Mouse (Mus musculus) T-cell, adult 2 months (primary cell): Measurements from ENCODE around the gene Gpx3.
"Not testable (repeated sequence)": the region's sequence is repeated elsewhere in the genome, so short reads cannot be mapped to it uniquely, and the experiment has no call there.

ENCODE experiments used
- DNase-seq: peaks from one replicate; pipeline ENCODE4 v3.0.0; 2022; ENCODE audit warnings: low spot score

Gpx3 gene

DNA sequence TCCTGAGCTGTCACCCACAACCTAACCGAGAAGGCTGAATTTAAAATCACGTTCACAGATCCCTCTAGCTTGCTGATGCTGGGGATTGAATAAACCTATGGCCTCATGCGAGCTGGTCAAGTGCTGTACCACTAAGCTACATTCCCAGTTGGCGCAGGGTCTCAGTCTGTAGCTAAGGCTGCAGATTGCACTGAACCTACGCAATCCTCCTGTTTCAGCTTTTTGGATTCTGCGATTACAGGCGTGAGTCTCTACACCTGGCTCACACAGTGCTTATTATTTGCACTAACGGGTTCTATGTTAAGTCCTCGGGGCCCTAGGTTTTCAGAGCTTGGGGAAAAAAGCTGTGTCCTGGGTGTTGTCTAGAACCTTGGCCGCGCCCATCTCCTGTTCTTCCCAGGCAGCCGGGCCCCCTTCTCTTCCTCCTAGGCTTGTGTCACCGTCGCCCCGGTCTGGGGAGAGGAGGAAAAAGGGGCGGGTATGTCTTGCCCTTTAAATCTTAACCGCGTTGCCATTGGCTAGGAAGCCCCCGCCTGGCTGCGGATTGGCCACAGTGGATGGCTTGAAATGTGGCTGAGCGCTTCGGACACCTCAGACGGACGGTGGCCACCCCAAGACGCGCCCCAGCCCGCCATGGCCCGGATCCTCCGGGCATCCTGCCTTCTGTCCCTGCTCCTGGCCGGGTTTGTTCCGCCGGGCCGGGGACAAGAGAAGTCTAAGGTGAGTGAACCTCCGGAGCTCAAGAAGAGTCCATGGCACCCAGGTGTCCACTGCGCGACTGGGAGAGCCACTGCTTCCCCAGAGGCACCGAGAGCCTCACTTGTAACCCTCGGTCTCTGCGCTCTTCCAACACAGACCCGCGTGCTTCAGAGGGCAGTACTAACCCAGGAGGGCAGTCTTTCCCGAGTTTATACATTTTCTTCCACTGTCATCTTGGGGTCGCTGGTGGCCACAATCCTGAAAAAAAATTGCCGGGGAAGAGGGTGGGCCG lies at the start of gene Gpx3:
Gene Gpx3 (plus strand): TSS at position 121 of the 991 bp plus-strand sequence.
- DNase-seq: no peak

DNA sequence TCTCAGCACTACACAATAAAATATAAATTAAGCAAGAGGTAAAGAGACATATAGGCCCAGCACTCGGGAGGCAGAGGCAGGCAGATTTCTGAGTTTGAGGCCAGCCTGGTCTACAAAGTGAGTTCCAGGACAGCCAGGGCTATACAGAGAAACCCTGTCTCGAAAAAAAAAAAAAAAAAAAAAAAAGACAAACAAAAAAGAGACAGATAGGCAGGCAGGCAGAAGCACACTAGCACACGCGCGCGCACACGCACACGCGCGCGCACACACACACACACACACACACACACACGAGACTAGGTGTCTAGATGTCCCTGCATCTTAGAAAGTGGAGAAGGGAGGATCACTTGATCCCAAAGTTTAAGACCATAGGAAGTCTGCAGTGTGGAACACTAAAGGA lies 43.4 kb upstream of the Gpx3 start:
- not testable (repeated sequence) for DNase-seq

DNA sequence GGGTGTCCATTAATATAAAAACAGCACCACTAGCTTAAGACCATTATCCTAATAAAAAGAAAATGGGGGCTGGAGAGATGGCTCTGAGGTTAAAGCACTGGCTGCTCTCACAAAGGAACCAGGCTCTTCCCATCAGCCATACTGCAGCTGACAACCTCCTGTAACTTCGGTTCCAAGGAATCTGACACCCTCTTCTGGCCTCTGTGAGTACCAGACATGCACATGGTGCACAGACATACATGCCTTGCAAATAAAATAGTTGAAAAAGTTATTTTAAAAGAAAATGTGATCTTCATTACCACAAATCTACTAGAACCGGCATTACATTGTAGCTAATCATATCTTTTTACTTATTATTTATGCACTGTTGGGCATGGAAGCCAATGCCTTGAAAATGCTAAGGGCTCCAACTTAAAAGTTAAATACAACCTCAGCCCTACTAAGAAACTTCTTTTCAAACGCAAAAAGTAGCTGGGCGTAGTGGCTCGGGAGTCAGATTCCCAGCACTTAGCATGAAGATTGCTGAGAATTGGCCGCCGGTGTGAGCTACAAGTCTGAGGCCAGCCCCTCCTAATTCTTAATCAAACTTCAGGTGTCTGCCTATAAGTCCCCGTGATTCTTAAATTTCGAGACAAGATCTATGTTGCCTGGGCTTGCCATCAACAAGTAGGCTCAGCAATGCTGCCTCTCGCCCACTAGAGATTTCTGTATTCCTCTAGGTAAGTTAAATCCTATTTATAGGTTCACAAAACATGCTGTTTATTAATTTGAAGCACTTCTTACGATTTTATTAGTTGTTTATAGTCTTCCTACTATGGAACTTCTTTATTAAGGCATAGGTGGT lies 42.7 kb upstream of the Gpx3 start:
- peak; percentile 45 for DNase-seq

DNA sequence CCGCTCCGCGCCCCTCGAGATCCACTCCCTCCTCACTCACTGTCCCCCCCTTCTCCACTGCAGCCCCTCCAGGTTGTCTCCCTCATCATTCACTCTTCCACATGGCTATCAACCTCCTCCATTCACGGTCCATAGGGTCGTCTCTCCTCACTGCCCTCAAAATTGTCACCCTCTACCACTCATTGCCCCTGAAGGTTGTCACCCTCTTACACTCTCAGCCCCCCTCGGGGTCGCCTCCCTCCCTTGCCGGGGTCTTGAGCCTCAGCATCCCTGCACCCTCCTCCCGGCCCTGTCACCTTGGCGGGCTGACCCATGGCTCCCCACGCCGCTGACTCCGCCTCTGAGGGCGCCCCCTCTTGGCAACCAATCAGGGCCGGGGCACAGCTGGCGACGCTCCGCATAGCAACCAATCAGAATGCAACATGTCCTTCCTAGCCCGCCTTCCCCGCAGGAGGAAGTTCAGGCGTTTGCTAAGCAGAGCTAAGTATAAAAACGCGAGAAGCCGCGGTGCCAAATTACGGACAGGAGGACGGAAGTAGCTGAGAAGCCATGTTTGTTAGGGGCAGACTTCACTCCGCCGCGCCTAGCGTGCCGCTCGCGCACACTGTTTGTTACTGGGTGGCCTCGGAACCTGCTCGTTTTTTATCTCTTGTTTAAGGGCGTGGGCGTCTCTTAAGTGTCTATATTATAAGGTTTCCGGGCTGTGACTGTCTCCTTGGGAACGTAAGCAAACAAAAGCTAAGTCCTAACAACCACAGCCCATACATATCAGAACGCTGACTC lies 41.8 kb upstream of the Gpx3 start, which contains the start of gene Lyrm7:
Gene Lyrm7 (minus strand): TSS at position 661 of the 783 bp plus-strand sequence.
- DNase-seq: peak; percentile 99

DNA sequence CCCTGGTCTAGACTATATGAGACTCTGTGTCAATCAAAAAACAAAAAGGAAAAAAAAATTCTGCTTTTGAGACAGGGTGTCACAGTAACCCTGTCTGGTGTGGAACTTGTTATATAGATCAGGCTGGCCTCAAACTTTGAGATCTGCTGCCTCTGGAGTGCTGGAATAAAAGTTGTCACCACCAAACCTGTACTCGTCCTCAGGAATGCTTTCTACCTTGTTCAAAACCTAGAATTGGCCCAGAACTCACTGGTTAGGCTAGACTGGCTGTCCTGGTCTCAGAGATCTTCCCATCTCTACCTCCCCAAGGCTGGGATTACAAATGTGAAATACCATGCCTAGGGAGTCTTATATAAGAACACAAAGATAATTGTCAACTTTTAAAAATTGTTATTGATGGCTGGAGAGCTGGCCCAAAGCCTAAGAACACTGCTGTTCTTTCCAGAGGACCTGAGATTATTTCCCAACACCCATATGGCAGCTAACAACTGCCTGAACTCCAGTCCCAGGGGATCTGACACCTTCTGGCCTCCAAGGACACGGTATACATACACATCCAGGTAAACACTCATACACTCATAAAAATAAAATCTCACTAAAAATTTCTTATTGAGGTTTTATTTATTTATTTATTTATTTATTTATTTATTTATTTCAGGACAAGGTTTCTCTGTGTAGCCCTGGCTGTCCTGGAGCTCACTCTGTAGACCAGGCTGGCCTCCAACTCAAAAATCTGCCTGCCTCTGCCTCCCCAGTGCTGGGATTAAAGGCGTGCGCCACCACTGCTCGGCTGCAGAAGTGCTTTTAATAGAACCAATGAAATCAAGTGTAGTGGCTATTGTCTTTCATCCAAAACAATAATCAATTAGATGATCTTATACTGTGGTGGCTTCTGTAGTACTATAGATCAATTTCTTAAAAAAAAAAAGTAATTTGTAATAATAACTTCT lies 40.5 kb upstream of the Gpx3 start:
- DNase-seq: no peak

DNA sequence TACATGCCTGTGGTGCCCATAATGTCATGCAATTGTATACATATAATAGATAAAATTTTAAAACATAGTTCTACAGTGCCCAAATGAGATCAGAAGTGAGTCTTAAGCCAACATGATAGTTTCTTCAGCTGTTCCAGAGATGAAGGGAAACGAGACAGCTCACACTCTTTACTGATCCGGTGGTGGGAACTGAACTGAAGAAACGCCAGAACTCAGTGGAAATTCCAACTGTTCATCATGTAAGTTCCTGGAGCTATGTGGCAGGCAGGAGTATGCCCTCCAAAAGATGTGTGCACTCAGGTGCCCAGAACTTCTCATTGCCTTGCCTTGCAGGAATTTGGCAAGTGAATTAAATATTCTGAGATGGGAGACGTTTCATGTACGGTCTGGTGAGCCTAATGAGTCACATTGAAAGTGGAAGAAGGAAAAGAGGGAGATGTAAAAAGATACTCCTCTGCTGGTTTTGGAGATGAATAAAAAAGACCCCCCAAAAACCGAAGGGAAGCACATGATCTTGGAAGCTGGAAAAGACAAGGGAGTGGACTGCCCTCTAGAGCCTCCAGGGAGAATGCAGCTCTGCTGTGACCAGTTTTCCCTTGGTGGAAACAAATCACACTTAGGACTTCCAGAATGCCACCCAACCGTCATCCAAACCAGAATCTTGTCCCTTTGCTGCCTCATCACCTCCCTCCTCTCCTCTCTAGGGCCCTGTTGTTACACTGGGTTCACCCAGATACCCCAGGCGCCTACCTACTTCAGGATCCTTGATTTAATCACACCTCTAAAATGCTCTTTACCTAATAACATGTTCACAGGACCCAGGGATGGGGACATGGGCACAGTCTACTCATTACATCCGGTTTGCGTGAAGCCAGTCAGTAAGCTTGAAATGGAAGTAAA lies 39.4 kb upstream of the Gpx3 start:
- DNase-seq: peak; percentile 24

DNA sequence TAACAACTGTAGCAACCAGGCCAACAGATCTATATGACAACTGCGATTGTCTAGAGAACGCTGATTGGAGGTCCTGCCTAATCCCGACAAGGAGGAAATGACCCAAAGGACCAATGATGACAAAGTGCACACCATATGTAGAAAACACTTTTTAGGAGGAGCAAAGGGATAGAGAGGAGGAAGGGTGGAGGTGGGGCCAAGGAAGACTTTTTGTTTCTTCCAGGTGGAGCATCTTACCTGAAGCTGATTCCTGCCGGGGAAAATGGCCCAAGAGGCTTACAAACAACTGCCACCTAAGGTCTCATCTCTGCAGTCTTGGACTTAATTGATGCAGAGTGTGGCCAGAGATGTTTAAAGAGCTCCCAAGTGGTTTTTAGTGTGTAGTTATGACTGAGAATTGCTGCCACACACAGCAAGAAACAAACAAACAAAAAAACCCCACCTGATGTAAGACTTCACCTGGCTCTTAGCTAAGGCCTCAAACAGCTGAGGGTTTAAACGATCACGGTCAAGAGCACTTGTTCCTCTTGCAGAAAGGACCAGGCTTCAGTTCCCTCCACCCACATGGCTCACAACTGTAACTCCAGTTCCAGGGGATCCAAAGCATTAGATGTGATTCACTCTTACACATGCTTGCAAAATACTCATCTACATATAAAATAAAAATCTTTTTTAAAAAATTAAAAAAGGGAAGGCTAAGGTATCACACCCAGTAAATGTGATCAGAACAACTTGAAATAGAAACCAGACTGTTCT lies 36.7 kb upstream of the Gpx3 start:
- DNase-seq: no peak

DNA sequence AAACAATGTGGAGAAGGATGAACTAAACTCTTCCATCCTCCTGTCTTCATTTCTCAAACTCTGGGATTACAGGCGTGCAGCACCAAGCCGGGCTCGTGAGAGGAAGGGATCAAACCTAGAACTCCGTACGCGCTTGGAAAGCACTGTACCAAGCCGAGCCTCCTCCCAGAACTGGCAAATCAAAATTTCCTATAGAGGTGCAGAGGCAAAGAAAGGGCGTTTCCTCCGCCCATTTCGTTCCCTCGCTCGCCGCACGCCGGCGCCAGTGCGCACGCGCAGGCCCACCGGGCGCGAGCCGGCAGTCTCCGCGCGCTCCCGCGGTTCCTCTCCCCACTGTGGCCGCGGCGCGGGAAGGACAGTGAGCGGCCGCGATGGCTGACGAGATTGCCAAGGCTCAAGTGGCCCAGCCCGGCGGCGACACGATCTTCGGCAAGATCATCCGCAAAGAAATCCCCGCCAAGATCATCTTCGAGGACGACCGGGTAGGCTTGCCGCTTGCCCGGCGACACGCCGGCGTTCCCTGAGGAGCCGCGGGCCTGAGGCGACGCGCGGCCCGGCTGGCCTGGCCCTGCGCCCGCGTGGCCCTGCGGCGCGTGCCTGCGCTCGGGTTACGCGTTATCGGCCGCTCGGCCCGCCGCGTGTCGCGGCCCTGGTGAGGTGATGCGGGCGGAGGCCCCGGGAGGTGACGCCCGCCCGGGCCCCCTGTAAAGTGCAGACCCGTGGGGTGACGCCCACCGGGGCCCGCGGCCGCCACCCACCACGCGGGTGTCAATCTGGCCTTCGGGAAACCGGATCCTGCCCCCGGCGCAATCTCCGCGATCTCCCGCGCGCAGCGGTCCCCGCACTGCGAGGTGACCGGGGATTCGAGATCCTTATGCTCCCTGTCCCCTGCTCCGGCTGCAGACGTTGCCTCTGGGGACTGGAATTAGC lies 35.9 kb upstream of the Gpx3 start, which contains the start of gene Hint1:
Gene Hint1 (plus strand): TSS at position 265 of the 930 bp plus-strand sequence.
- peak; percentile 88 for DNase-seq

DNA sequence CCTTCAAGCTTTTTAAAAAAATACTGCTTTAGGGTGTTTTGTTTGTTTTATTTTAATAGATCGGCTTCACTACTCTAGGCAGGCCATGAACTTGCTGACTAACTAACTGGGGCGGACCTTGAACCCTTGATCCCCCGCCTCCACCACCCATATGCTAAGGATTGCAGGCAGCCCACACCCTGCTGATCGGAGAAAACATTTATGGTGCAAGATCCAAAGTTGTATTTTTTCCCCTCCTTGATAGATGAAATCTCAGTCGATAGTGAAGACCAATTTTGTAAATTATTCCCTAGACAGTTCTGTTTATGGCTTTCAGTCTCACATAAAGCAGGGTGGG lies 35.2 kb upstream of the Gpx3 start:
- peak; percentile 20 for DNase-seq

DNA sequence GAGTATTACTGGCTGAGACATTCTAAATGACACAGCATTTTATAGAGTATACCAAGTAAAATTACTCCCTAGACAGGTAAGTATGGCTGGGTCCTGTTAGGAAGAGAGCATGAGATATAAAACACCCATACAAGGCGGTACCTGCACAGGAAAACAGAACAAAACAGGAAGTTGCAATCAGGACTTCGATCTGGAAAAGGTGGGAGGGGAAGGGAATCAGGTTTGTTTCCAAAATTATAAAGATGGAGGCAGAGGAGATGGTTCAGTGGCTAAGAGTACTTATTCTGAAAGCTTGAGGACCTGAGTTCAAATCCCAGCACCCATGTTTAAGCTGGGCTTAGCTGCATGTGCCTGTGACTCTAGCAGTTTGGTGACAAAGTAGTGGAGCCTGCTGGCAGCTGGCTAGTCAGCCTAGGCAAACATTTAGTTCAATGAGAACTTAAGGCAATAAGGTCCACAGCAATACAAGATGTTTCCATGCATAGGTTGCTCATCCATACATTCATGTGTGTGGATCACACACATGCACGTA lies 34.3 kb upstream of the Gpx3 start:
- DNase-seq: no peak

DNA sequence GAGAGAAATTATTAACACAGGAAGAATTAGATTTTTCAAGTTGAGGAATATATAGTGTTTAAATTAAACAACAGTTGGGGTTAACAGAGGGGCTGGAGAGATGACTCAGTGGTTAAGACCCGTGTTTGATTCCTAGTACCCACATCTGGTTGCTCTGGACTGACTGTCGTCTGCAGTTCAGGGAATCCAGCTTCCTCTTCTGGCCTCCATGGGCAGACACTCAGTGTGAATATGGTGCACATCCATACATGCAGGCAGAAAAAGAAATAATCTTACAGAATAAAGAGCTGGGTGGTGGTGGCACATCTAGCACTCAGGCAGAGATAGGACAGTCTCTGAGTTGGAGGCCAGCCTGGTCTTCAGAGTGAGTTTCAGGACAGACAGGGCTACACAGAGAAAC lies 33.8 kb upstream of the Gpx3 start:
- no peak for DNase-seq

DNA sequence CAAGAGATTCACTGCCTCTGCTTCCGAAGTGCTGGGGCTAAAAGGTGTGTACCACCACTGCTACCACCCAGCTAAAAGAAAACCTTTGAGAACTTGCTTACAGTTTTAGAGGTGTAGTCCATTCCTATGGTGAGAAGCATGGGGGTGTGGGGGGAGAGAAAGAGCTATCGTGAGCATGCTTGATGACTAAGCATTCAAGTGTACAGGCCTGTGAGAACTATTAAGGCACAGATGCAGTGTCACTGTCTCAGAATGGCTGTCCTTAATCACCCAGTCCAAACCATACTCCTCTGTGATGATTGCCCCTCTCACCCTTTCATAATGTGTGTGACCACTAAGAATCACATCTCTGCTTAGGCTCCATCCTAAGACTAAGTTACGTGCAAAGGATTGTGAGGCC lies 32.9 kb upstream of the Gpx3 start:
- no peak for DNase-seq

DNA sequence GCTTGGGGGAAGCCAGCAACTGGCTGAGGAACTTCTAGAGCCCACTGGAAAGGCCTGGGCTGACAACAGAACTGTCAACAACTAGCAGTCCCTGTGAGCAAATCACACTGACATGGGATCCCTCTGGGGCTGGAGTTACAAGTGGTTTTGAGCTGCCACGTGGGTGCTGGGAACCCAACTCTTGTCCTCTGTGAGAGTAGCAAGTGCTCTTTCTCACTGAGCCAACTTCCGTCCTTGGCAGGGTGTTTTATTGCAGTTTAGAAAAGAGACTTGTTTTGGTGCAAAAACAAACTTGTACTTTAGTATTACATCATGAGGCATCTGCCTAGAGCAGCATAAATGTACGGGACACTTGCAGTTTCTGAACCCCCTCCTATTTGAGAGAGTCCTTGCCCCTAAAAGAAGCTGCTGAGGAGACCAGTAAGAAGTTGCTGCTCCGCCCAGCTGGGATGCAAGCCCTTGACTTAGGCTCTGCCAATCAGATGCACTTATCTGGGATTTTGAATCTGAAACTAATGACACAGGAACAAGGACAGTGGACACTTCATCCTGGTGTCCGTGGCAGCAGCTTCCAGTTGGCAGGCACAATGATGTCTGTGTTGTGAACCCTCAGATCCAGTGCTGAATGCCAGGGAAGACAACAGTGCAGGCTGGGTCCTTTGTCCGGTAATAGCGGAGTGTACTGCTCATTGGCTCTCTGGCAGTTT lies 30.3 kb upstream of the Gpx3 start:
- DNase-seq: no peak

DNA sequence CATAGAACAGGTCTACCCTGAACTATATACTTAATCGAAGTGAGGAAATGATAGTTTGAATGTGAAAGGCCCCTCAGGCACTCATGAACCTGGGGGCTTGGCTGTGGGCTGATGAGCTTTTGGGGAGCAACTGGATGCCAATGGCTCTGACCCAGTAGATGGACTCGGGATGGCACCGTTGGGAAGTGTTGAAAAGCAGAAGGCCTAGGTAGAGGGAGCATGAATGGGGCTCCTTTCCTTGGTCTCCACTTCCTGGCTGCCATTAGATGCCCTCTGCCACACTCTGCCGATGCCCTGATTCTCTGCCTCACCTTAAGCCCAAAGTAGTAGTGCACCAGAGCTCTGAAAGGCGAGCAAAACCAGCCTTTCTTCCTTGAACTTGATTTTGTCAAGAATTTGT lies 26.2 kb upstream of the Gpx3 start:
- DNase-seq: no peak

DNA sequence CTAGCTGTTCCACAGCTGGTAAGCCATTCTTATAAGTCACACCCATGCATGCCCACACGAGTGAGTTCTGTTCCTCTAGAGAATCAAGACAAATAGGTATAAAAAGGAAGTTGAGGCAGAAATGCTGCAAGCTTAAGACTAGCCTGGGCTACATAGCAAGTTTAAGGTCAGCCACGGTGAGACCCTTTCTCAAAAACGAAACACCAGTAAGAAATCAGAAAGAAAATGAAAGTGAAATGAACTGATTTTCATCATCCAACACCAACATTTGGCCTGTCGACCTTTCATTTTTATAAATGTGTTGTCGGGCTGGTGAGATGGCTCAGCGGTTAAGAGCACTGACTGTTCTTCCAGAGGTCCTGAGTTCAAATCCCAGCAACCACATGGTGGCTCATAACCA lies 23.4 kb upstream of the Gpx3 start:
- DNase-seq: no peak

DNA sequence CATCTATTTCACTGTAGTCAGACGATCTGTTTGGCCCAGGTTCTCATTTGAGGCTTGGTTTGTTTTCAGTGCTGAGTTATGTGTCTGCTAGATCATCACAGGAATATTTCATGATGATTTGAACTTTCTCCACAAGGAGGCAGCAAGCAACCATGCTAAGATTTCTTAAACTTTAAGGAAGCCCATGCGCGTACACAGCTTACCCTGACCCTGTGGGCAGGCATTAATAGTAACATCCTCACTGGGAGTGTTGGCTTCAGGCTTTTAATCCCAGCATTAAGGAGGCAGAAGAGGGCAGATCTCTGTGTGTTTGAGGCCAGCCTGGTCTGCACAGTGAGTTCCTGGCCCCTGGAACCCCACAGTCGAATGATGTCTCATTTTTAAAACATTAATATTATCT lies 22.8 kb upstream of the Gpx3 start:
- peak; percentile 63 for DNase-seq

DNA sequence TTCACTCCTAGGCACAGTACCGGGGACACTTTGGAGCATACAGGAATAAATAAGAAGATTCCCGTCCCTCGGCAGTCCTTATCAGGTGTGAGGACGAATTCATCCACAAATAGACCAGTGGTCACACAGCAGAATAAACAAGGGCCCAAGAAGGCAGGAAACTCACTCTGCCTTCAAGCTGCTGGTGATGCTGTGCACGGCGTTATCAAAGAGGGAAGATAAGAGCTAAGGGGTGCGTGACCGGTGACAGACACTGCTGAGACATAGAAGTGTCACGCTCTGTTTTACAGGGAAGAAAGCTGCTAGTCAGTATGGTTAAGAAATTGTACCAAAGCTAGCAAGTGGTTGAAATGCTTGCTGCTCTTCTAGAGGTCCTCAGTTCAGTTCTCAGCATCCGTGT lies 22.3 kb upstream of the Gpx3 start:
- no peak for DNase-seq
